Mouse (Mus musculus) kidney, embryonic 16.5 days (tissue): ENCODE results near the gene Dscam. TPM values are rescaled to one million over a fixed set of nuclear protein-coding genes. Genes with fewer than 3 reads are reported as not detected.

Experiments used
- ATAC-seq: fragments of 200-750 bp; cut with Nextera tagmentation; 2 replicates; pipeline ENCODE4 v1.8.0; 2017; ENCODE audit warnings: moderate TSS enrichment; ENCODE audit not compliant: low FRiP score, low TSS enrichment
- H3K27ac ChIP-seq: fragments of 300-500 bp; sonication (generic); 2 replicates; pipeline ENCODE4 v1.5.1; 2014; ENCODE audit warnings: low read length
- H3K27me3 ChIP-seq: fragments of 300-500 bp; sonication (generic); 2 replicates; pipeline ENCODE4 v1.6.1; 2014; ENCODE audit warnings: low read length, control low read depth, mixed read lengths; ENCODE audit not compliant: insufficient read depth
- H3K36me3 ChIP-seq: fragments of 300-500 bp; sonication (generic); 2 replicates; pipeline ENCODE4 v1.6.1; 2014; ENCODE audit warnings: low read length, control low read depth, mixed read lengths; ENCODE audit not compliant: insufficient read depth
- H3K4me1 ChIP-seq: fragments of 300-500 bp; sonication (generic); 2 replicates; pipeline ENCODE4 v1.6.1; 2014; ENCODE audit warnings: low read length, control low read depth, mixed read lengths; ENCODE audit not compliant: insufficient read depth
- H3K4me2 ChIP-seq: fragments of 300-500 bp; sonication (generic); replicated peaks from 2 replicates; pipeline ENCODE4 v1.6.1; 2014; ENCODE audit warnings: low read depth, low read length
- H3K4me3 ChIP-seq: fragments of 300-500 bp; sonication (generic); 2 replicates; pipeline ENCODE4 v1.5.1; 2014; ENCODE audit warnings: mild to moderate bottlenecking, low read length
- H3K9ac ChIP-seq: fragments of 300-500 bp; sonication (generic); replicated peaks from 2 replicates; pipeline ENCODE4 v1.6.1; 2014; ENCODE audit warnings: low read length
- H3K9me3 ChIP-seq: fragments of 300-500 bp; sonication (generic); 2 replicates; pipeline ENCODE4 v1.6.1; 2016; ENCODE audit warnings: low read length, control low read depth
- WGBS: fragments of 180-500 bp; shearing (Covaris S2); extraction: QIAGEN DNeasy Blood & Tissue Kit; methylation state at CpG from one replicate; pipeline ENCODE4 v1.1.7; 2014; 5-methylcytosine and 5-hydroxymethylcytosine counted together
- polyA plus RNA-seq: library from polyadenylated mRNA; unstranded; fragments of >200 nt; fragmentation: Nextera tagmentation; extraction: Ambion mirVana; gene quantifications from 2 replicates; pipeline ENCODE4 v1.2.1, GENCODE M21; 2015

The Dscam gene
- polyA plus RNA-seq, 1 experiment from 2014 or later = 0.04 TPM

- Histone ChIP-seq H3K4me1 (no peaks in the 10 kb centered on the region), H3K4me3 (no peak overlapping the region), H3K27me3 (no peaks in the 10 kb centered on the region), H3K4me2 (no peak overlapping the region), H3K27ac (no peak overlapping the region), H3K36me3 (no peaks in the 10 kb centered on the region), H3K9me3 (no peaks in the 10 kb centered on the region), H3K9ac (no peak overlapping the region)
- 59% methylated on average over 6 of the region's 6 CpGs for WGBS
- no peak for ATAC-seq
Observed at GRCm38 (mm10) chr16:96754381-96754780, 416.2 kb downstream of the Dscam start.

- Histone ChIP-seq H3K36me3 (no peaks in the 10 kb centered on the region), H3K4me3 (no peak overlapping the region), H3K4me2 (no peak overlapping the region), H3K9me3 (no peaks in the 10 kb centered on the region), H3K4me1 (no peaks in the 10 kb centered on the region), H3K27me3 (no peaks in the 10 kb centered on the region), H3K9ac (no peak overlapping the region), H3K27ac (no peak overlapping the region)
- WGBS = 35% methylated on average over 4 of the region's 4 CpGs
- ATAC-seq = no peak
Observed at GRCm38 (mm10) chr16:96753781-96754173, 416.8 kb downstream of the Dscam start.

GRCm38 (mm10) chr16:96753164-96753780 lies 417.3 kb downstream of the Dscam start:
- H3K27ac ChIP-seq = no peak overlapping the region
- WGBS = 76% methylated on average over 2 of the region's 2 CpGs
- no peaks in the 10 kb centered on the region for H3K36me3 ChIP-seq
- no peaks in the 10 kb centered on the region for H3K9me3 ChIP-seq
- H3K27me3 ChIP-seq = no peaks in the 10 kb centered on the region
- no peak overlapping the region for H3K9ac ChIP-seq
- no peak for ATAC-seq
- no peak overlapping the region for H3K4me2 ChIP-seq
- H3K4me1 ChIP-seq = no peaks in the 10 kb centered on the region
- H3K4me3 ChIP-seq = no peak overlapping the region

- Histone ChIP-seq H3K27ac (no peak overlapping the region), H3K4me2 (no peak overlapping the region), H3K9me3 (0 out of 2 replicates have a peak, but pooled peaks cover 6% of the 10 kb centered on the region), H3K4me3 (no peak overlapping the region), H3K36me3 (no peaks in the 10 kb centered on the region), H3K4me1 (no peaks in the 10 kb centered on the region), H3K9ac (no peak overlapping the region), H3K27me3 (no peaks in the 10 kb centered on the region)
- WGBS = 64% methylated on average over 5 of the region's 5 CpGs
- ATAC-seq = no peak
Observed at GRCm38 (mm10) chr16:96742475-96743255, 427.9 kb downstream of the Dscam start.

GRCm38 (mm10) chr16:96741336-96741735 lies 429.2 kb downstream of the Dscam start:
- Histone ChIP-seq H3K4me2 (no peak overlapping the region), H3K4me1 (no peaks in the 10 kb centered on the region), H3K9me3 (0 out of 2 replicates have a peak, but pooled peaks cover 6% of the 10 kb centered on the region), H3K36me3 (no peaks in the 10 kb centered on the region), H3K27me3 (no peaks in the 10 kb centered on the region), H3K4me3 (no peak overlapping the region), H3K27ac (no peak overlapping the region), H3K9ac (no peak overlapping the region)
- no peak for ATAC-seq
- 90% methylated on average over 1 of the region's 1 CpGs for WGBS

- H3K9ac ChIP-seq = no peak overlapping the region
- 0 out of 2 replicates have a peak, but pooled peaks cover 6% of the 10 kb centered on the region for H3K9me3 ChIP-seq
- no peak overlapping the region for H3K4me2 ChIP-seq
- H3K4me1 ChIP-seq = no peaks in the 10 kb centered on the region
- ATAC-seq = no peak
- WGBS = 77% methylated on average over 7 of the region's 7 CpGs
- H3K36me3 ChIP-seq = no peaks in the 10 kb centered on the region
- no peak overlapping the region for H3K27ac ChIP-seq
- no peak overlapping the region for H3K4me3 ChIP-seq
- no peaks in the 10 kb centered on the region for H3K27me3 ChIP-seq
Observed at GRCm38 (mm10) chr16:96740073-96741055, 430.2 kb downstream of the Dscam start.

- no peak overlapping the region for H3K27ac ChIP-seq
- no peaks in the 10 kb centered on the region for H3K27me3 ChIP-seq
- ATAC-seq = no peak
- no peaks in the 10 kb centered on the region for H3K36me3 ChIP-seq
- WGBS = 95% methylated on average over 1 of the region's 1 CpGs
- 0 out of 2 replicates have a peak, but pooled peaks cover 6% of the 10 kb centered on the region for H3K9me3 ChIP-seq
- no peak overlapping the region for H3K4me2 ChIP-seq
- no peak overlapping the region for H3K9ac ChIP-seq
- no peak overlapping the region for H3K4me3 ChIP-seq
- H3K4me1 ChIP-seq = no peaks in the 10 kb centered on the region
Observed at GRCm38 (mm10) chr16:96736501-96736900, 434.1 kb downstream of the Dscam start.

GRCm38 (mm10) chr16:96730881-96731280 lies 439.7 kb downstream of the Dscam start:
- no peak overlapping the region for H3K4me2 ChIP-seq
- H3K27ac ChIP-seq = no peak overlapping the region
- no peak overlapping the region for H3K4me3 ChIP-seq
- no peaks in the 10 kb centered on the region for H3K27me3 ChIP-seq
- no peak for ATAC-seq
- no peak overlapping the region for H3K9ac ChIP-seq
- H3K4me1 ChIP-seq = no peaks in the 10 kb centered on the region
- H3K36me3 ChIP-seq = no peaks in the 10 kb centered on the region
- no peaks in the 10 kb centered on the region for H3K9me3 ChIP-seq
- 76% methylated on average over 3 of the region's 3 CpGs for WGBS

- Histone ChIP-seq H3K36me3 (no peaks in the 10 kb centered on the region), H3K9me3 (no peaks in the 10 kb centered on the region), H3K4me3 (no peak overlapping the region), H3K27me3 (no peaks in the 10 kb centered on the region), H3K9ac (no peak overlapping the region), H3K27ac (no peak overlapping the region), H3K4me1 (no peaks in the 10 kb centered on the region), H3K4me2 (no peak overlapping the region)
- 23% methylated on average over 13 of the region's 13 CpGs for WGBS
- ATAC-seq = 0 out of 2 replicates have a peak, but pooled peaks have one; percentile 27
Observed at GRCm38 (mm10) chr16:96727836-96728774, 442.4 kb downstream of the Dscam start.
